Mouse (Mus musculus) heart, adult 18-20 months (tissue): Measurements from ENCODE around the gene Gprc6a. TPM values are rescaled to one million over a fixed set of nuclear protein-coding genes. Genes with fewer than 3 reads are reported as not detected.

Experiments
- DNase-seq, 2 experiments: peaks; one replicate each; pipeline ENCODE4 v3.0.0; 2021 to 2022; ENCODE audit warnings: mixed read lengths in 1 of 2
- long read RNA-seq, 2 experiments: library from polyadenylated mRNA; stranded (forward); transcript quantifications; one replicate each; pipeline ENCODE4 v2.0.0; 2021
- total RNA-seq, 2 experiments: library from RNA; stranded (reverse); gene quantifications; 2 replicates each; pipeline ENCODE4 v1.2.3; 2021

Gprc6a gene
- total RNA-seq = not detected
- long read RNA-seq, experiment 1 = 0 reads
- long read RNA-seq, experiment 2 = 0 reads

DNA sequence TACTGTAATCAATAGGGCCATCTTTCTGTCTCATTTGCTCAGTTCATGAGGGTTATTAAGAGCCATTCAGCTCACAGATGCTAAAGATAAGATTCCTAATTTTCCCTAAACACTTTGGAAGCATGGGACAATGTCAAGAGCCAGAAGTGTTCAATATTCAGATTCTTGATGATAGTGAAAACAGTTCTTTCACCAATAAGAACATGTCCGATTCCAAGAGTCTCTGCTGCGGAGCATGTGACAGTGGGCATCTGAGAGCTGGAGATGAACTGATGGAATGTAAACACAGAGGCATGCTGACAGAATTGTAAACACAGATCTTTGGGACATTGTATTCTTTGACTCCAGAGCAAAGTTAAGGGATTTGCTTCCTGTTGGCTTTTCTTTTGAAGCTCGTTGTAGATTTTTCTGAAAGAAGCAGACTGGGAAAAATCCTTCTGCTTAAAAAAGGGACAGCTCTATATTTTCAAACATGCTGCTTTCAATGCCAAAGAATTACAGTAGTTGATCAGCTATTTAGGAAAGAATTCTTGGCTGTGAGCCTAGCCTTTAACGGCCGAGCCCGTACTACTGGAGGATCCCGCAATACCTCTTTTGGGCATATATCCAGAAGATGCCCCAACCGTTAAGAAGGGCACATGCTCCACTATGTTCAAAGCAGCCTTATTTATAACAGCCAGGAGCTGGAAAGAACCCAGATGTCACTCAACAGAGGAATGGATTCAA, at the start of gene Gprc6a:
Gprc6a (minus strand) TSS at position 51 of the 726 bp plus-strand sequence.
- DNase-seq = no peak

DNA sequence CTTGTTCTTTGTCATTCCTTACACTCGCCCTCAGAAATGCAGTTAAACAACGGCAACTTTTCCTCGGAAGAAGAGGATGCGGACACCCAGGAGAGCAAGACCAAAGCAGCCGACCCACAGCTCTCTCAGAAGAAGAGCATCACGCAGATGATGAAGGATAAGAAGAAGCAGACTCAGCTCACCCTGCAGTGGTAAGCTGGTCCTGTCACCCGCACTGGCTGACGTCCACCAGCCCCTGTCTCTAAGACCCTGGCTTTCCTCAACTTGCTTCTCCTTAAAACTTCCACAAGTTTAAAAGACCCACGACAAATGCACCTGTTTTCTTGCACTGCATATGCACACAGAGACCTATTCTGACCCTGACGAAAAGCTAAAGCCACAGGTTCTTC, 47.0 kb upstream of the Gprc6a start:
- DNase-seq = no peak

DNA sequence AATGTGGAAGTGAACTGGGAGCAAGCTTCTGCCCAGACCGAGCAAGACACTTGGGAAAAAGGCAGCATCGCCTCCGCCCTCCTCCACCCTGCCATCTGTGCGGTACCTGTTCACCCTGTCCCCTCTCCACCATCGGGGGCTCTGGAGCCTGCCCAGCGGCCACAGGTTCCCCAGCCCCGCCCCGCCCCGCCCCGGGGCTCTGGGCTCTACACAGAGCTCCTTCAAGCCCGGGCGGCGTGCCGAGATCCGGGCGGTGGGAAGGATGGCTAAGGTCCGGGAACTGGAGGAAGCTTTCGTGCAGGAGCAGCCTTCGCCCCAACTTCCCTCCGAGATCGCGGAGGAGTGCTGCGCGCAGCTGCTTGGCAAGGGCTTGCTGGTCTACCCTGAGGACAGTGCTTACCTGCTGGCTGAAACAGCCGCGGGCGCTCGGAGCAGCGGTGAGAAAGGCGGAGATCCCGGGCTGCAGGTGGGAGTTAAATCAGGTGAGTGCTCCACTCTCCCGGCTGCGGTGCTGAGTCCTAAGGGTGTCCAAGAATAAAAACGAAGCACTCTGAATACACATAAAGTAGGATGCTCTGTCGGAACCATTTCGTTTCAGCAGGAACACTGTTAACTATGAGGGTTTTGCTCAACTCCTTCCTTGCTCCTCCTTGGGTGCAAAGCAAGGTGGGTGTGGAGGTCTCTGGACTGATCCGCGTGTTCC, 46.4 kb upstream of the Gprc6a start, which contains the start of gene Rfx6:
Rfx6 (plus strand) TSS at position 209 of the 703 bp plus-strand sequence.
- DNase-seq = no peak

DNA sequence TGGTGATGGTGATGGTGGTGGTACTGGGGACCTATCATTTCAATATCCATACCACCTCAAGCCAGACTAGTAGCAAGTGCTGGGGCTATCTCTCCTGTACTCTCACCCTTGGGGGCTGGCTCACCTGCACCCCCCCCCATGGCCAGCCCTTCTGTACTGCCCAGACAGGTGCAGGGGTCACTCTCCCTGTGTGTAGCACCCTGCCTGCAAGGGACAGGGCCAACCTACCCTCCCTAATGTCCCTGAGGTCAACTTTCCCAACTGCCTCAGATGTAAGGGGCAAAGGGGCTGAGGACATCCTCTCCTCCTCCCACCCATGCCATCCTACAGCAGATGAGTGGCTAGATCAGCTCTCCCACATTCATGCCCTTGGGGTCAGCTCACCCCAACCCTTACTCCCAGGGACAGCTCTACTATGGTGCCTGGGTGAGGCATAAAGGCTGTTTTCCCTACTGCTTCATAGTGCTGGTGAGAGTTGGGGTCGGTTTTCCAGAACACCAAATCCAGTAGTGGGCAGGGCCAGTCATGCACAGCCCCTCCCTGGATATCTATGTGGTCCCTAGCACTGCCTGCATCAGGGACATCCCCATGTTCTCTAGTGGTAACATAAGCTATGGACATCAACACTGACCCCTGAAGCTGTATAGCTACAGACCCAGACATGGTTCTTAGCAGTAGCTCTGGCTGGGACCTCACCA, 41.0 kb upstream of the Gprc6a start:
- DNase-seq = no peak

DNA sequence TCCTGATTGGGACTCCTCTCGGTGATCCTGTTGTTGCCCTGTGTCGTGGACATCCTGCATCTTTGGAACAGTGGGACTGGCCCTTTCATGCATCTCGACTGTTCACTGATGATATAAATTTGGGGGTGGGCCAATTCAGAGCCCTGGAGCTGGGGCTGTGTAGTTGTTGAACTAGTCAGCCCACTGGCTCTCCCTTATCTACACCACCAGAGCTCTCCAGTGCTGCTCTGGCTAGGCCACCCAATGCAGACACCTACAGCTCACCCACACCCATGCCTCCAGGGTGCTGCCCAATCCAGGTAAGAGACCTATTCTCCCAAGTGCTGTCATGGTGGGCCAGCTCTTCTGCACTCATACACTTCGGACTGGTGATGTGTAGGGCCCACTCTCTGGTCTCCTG, 40.3 kb upstream of the Gprc6a start:
- no peak for DNase-seq

DNA sequence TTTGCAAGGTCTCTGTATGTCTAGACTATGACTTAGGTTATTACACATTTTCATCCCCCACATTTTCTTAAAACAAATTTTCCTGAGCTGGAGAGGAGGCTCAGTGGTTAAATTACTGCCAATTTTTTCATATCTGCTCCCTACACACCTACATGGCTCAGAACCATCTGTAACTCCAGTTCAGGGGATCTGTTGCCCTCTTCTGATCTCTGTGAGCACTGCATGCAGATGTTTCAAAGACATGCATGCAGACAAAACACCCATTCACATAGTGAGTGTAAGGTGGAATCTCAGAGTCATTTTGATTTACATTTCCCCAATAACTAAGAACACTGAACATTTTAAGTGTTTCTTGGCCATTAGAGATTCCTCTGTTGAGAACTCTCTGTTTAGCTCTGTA, 38.1 kb upstream of the Gprc6a start:
- DNase-seq = no peak

DNA sequence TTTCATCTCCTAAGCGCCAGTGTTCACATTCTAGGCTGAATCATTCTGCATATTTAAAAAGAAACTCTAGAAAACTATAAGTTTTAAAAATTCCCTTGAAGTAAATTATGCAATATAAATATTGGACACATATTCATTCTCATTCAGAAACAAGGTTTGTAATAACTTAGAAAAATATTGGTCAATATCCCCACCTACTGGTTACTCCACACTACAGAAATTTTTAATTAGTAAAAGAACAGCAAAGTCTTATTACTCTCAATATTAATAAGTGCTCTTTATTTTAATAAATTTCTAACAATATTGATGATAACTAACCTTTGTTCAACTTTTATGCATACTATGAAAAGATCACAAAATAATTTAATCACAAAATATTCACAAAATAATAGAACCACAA, 26.1 kb upstream of the Gprc6a start:
- DNase-seq = no peak

DNA sequence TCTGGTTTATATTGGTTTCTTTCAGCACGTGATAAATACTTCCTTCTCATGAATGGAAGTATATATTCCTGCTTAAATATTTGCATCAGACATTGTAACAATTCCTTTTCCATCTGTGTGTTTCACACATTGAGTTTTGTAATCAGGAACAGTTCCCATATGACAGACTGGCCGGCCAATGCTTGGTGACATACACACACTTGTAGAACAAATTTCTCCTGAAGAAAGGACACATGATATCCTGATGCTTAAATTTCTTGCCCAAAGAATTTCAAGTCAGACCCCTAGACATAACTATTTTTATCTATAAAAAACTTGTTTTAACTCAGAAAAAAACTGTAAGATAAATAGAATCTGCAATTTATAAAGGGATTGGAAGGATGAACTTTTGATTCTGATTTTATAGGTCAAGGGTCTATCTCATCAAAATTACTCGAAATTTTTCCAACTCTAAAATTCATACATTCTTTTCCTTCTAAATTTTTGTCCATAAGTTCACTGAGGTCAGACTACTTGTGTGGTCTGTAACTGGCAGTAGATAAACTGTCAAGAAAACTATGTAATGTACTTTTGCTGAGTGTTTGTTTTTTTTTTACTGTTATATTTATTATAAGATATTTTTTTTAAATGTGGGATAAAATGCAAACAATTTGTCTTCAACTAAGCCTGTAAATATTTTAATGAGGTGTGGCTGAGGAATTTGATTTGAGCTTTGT, 18.4 kb upstream of the Gprc6a start:
- DNase-seq = no peak

DNA sequence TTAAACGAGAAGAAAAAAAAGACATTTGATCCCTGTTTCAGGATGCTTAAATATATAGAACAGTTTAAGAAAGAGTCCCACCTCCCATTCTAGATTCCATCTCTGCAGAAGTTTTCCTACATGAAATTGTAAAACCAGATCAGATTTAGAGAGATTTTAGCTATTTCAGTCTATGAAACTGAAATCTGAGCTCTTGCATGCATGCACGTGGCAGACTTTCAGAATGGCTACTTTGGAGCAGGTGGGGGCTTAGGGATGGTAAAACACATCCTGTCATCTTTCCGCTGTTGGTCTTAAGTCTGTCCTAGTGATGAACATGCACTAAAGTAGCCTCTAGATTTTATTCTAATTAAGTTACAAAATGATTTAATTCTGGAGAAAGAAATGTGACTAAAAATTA, 10.1 kb downstream of the Gprc6a start:
- DNase-seq = no peak

DNA sequence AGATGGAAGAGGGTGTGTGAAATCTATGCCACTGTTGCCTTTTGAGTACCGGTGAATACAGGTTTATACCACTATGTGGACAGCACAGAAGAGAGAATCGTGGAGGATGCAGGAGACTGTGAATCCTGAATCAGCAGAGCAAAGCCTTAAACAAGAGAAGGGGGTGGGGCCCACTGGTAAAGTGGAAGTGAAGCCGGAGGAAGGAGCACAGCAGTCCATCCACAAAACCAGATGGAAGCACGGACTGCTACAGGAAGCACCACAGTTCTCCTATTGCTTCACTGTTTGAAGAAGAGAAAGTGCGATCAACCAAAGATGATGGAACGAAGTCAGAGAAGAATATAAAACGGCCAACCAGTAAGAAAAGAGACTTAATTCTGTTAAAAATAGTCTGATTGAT, 11.1 kb downstream of the Gprc6a start:
- DNase-seq = no peak

DNA sequence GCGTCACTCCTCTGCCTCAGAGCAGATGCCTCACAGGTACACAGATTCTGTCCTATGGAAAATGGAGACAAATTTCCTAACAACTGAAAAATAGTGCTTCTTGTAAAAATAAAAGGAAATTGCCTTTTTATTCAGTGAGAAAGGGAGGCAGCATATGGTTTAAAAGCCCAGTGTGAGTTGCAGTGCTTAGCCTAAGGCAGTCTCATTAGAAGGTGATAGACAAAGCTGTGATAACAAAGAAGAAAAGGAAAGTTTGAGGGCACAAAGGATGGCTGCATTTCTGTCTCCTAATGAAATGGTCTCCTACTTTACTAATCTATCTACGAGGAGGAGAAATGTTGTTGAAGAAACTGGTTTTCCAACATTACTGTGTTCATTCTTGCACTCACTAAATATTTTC, 12.7 kb downstream of the Gprc6a start:
- DNase-seq = no peak

DNA sequence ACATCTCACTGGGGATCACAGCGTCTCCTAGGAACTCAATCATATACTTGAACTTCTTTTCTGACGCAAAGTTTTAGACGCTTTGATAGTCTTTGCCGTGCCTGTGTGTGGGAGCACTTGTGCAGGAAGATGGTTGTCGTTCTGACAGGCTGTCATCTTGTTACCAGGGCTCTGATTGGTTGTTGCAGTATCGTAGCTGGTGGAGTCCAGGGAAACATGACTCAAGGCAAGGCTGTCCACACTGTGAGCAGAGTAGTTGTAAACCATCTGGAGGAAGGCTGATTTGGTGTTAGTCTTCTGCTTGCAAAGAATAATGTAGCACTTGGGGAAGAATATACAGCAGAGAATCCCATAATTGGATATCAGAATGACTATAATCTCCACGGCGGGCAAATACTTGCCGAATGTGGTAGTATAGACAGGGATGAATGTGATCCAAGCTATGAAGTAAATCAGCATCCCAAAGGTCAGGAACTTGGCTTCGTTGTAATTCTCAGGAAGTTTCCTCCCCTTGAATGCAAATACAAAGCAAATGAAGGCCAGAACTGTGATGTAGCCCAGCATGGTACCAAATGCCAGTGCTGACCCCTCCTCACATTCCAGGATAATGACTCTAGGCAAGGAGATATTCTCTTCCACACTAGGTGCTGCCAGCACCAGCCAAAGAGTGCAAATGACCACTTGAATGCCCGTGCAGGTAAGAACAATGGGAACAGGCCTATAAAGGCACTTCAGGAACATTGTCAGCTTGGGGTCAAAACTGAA, 16.3 kb downstream of the Gprc6a start:
- no peak for DNase-seq

DNA sequence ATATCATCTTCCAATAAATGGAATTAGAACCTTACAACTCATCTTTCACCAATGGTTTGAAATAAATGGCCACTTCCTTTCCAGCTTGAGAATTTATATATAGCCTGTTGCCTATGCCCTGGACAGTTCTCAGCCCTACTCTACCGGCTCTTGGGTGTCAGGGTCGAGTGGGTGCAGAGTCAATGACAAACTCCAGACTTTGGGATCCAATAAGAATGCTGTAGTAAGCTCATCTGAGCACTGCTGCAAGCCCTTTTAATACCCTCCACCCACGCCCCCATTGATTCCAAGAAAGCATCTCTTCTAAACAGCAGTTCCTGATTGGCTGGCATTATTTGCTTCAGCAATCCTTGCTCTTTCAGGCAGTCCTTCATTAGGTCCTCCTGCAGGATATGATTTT, 17.8 kb downstream of the Gprc6a start:
- DNase-seq = no peak

DNA sequence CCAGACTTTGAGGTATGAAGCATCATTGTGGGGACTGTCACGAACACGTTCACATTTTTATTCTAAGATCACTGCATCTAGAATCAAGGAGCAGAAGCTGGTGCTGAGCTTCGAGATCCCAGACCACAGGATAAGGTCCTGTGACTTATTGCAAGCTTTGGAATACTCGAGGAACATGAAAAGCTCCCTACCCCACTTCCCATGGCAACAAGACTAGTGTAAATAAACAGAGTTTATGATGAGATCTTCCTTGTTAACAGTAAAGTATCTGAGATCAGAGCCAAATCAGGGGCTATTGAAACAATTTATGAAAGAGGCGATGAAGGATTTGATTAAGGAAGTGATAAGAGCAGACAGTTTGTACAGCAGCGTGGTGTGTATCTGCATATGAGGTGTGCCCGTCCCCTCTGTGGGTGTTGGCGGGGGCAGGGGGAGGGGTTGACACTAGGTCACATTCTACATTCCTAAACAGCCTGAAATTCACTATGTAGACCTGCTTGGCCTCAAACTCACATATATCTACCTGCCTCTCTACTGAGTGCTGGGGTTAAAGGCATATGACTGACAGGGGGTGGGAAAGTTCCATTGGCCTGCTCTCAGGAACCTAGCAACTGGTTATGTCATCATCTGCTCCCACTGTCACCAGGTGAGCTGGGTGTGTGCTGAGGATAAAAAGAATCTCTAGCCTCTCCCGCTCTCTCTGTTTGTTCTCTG, 19.1 kb downstream of the Gprc6a start:
- DNase-seq = no peak

DNA sequence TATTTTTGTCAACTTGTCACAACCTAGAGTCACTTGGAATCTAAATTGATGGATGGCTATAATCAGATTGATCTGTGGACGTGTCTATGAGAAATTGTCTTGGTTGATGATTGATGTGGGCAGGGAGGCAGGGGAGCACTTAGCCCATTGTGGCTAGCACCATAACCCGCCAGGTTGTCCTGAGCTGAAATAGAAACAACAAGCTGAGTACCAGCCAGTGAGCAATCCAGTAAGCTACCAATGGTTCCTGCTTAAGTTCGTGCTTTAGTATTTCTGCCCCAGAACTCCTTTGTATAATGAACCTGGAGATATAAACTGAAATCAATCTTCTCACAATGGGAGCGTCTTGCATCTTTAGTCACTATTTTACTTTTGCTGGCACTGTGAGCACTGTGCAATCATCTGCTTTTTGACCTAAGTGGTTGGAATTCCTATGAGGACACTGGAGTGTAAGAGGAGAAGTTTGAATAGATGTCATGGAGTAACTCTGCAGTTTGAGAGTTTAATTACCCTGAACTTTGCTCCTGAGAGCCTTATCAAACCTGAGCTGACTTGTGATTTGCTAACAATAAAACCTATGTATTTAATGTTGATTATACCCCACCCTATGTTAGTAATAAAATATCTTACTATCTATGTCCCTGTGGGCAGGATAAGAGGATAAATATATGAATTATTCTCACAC, 21.4 kb downstream of the Gprc6a start:
- DNase-seq = no peak

DNA sequence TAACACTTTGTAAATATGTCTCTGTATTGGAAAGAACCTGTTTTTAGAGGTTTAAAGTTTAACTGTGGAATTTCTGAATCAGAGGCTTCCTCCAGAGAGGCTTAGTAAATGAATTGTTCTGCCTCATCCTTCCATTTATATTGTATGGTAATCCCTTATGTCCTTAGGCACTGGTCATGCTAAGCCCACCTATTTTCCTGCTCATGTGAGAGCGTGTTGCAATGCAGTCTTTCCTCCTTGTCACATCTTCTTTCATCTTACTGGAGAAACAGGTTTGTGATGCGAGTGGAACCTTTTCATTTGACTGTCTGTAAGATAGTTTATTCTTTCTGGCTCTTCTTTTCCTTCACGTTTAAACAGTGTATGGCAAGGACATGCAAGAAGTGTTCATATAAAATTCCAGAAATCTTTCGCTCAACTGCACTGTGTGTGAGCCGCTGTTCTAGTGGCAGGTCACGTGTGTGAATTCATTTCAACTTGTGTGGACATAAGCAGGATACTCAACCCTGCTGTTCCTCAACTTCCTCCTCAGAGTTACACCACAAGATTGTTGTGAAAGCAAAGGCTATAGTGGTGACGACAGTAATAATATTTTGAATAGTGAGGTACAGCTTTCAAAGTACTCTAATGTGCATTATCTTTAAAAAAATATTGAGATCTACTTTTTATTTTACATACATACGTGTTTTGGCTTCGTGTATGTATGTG, 34.2 kb downstream of the Gprc6a start:
- no peak for DNase-seq

DNA sequence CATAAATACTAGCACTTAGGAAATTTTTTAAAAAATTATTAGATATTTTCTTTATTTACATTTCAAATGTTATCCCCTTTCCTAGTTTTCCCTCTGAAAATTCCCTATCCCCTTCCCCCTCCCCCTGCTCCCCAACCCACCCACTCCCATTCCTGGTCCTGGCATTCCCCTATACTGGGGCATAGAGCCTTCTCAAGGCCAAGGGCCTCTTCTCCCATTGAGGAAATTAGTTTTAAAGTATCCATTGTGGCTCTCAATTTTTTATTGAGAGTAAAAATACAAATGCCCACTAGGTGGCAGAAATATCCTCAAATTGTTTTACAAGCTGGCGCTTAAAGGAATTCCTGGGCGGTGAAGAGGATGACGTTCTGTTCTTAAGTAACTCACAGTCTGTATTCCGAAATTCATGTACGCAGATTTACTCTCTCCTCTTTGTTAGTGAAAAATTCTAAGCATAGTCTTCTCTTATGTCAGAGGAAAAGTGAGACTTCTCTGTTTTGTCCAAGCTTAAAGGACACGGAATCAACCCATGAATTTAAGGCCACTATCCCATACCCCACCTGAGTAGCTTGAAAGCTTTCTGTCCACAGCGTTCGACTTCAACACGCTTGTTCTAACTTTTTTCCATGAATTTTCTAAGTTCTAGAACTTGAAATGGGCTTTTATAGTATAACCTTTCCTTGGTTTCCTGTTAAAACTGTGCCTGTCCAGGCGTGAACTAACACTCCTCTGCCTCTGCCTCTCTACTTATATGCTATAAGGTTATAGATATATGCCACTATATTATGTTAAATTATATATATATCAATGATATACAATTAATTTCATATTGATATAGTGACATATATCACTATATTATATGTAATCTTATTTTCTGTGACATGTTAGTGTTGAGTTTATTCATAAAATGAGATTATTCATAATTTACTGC, 36.0 kb downstream of the Gprc6a start:
- DNase-seq = peak in 1 of 2 experiments; percentile 39

DNA sequence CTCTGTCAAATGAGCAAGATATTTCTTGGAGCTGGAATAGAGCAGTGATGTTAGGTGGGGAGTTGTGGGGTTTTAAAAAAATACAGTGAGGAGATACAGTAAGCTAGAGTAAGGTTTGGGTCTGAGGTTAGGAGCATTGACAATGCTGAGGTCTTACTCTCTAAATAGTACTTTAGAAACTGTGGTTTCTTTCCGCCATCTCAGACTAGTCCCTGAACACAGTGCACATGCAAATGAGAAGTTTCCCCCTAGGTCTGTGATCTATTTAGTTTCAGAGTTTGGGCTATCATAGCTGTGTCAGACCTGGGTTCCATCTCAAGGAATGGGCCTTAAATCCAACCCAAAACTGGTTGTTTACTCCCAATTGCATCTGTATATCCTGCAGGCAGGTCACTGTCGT, 39.7 kb downstream of the Gprc6a start:
- no peak for DNase-seq

DNA sequence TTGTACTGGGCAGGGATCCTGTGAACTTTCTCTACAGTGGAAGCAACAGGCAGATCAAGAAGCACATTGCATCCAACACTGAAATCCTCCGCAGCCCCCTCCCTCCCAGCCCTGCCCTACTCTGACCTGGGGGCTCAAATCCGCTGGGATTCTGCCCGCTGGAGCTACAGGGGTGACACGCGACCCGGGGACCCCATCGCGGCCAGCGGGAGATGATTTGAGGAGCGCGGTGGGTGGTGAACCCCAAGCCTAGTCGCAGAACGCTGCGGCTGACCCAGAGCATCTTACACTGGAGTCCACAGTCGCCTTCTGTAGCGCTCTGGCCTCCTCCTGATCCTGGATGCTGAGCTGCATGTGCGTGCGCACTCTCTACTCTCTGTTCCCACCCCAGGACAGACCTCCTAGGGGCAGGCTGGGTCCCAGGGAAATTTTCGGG, 41.1 kb downstream of the Gprc6a start, which contains the start of gene Fam162b:
Fam162b (minus strand) TSS at position 379 of the 436 bp plus-strand sequence.
- DNase-seq = no peak
